Mouse (Mus musculus) thymus, adult 2 months (tissue): ENCODE data around the gene Rack1. TPM values are rescaled to one million over a fixed set of nuclear protein-coding genes. Genes with fewer than 3 reads are reported as not detected.

ENCODE experiments used
- DNase-seq: peaks from one replicate; pipeline ENCODE4 v3.0.0; 2021
- H3K27ac ChIP-seq: fragments of 200-500 bp; 2 replicates; pipeline ENCODE4 v1.5.1; 2012; ENCODE audit warnings: low read length, control low read depth; ENCODE audit not compliant: control insufficient read depth, insufficient read depth
- H3K27me3 ChIP-seq: fragments of 200-500 bp; 2 replicates; pipeline ENCODE4 v1.6.1; 2012; ENCODE audit warnings: mild to moderate bottlenecking, low read length, moderate library complexity, mixed read lengths; ENCODE audit not compliant: control insufficient read depth, insufficient read depth
- H3K36me3 ChIP-seq: fragments of 200-500 bp; 2 replicates; pipeline ENCODE4 v1.6.1; 2012; ENCODE audit warnings: mild to moderate bottlenecking, low read length, moderate library complexity; ENCODE audit not compliant: control insufficient read depth, insufficient read depth
- H3K4me1 ChIP-seq: fragments of 200-500 bp; replicated peaks from 2 replicates; pipeline ENCODE4 v1.6.1; 2012; ENCODE audit warnings: low read length; ENCODE audit not compliant: control insufficient read depth, insufficient read depth
- H3K4me3 ChIP-seq: fragments of 200-500 bp; 2 replicates; pipeline ENCODE4 v1.5.1; 2012; ENCODE audit warnings: mild to moderate bottlenecking, low read length, control low read depth, moderate library complexity; ENCODE audit not compliant: control insufficient read depth, insufficient read depth
- CTCF ChIP-seq: fragments of 200-500 bp; IDR thresholded peaks from 2 replicates; pipeline ENCODE4 v1.5.1; 2012; ENCODE audit warnings: mild to moderate bottlenecking, control low read depth, low read length, moderate library complexity, borderline replicate concordance; ENCODE audit not compliant: control insufficient read depth, poor library complexity, insufficient read depth; ENCODE audit errors: extremely low read depth
- POLR2A ChIP-seq: fragments of 200-500 bp; IDR thresholded peaks from 2 replicates; pipeline ENCODE4 v1.6.1; 2012; ENCODE audit warnings: mild to moderate bottlenecking, low read length, control low read depth, moderate library complexity; ENCODE audit not compliant: control insufficient read depth, poor library complexity, insufficient read depth; ENCODE audit errors: extremely low read depth
- WGBS: fragments of 180-500 bp; shearing (Covaris S2); methylation state at CpG from one replicate; pipeline ENCODE4 v1.1.7; 2018; 5-methylcytosine and 5-hydroxymethylcytosine counted together
- polyA plus RNA-seq: library from polyadenylated mRNA; depleted of rRNA; stranded (reverse); fragments of >200 nt; gene quantifications from 2 replicates; pipeline ENCODE4 v1.2.3, GENCODE M21; 2012

Gene Rack1
- polyA plus RNA-seq, 1 experiment, result 3,990 TPM

GRCm38 (mm10) chr11:48793184-48793583 lies 6.9 kb upstream of the Rack1 start:
- H3K27ac ChIP-seq, result no peak overlapping the region
- no peak for DNase-seq
- H3K36me3 ChIP-seq, result no peaks in the 10 kb centered on the region
- 100% methylated on average over 3 of the region's 3 CpGs for WGBS
- H3K4me1 ChIP-seq, result 0 out of 2 replicates have a peak, but pooled peaks cover 3% of the 10 kb centered on the region
- H3K27me3 ChIP-seq, result no peaks in the 10 kb centered on the region
- TF ChIP-seq CTCF (no peak), POLR2A (no peak)
- H3K4me3 ChIP-seq, result no peak overlapping the region

GRCm38 (mm10) chr11:48795221-48795620 lies 4.9 kb upstream of the Rack1 start:
- no peaks in the 10 kb centered on the region for H3K27me3 ChIP-seq
- WGBS, result 96% methylated on average over 7 of the region's 7 CpGs
- H3K36me3 ChIP-seq, result no peaks in the 10 kb centered on the region
- 0 out of 2 replicates have a peak, but pooled peaks cover 3% of the 10 kb centered on the region for H3K4me1 ChIP-seq
- no peak overlapping the region for H3K27ac ChIP-seq
- H3K4me3 ChIP-seq, result no peak overlapping the region
- DNase-seq, result peak; percentile 44
- no peak for TF ChIP-seq POLR2A
- no peak for TF ChIP-seq CTCF

GRCm38 (mm10) chr11:48796290-48796689 lies 3.8 kb upstream of the Rack1 start:
- no peaks in the 10 kb centered on the region for H3K36me3 ChIP-seq
- 93% methylated on average over 4 of the region's 4 CpGs for WGBS
- H3K27ac ChIP-seq, result no peak overlapping the region
- H3K4me1 ChIP-seq, result 0 out of 2 replicates have a peak, but pooled peaks cover 2% of the 10 kb centered on the region
- TF ChIP-seq POLR2A (no peak), CTCF (no peak)
- DNase-seq, result no peak
- H3K27me3 ChIP-seq, result no peaks in the 10 kb centered on the region
- no peak overlapping the region for H3K4me3 ChIP-seq

- Histone ChIP-seq H3K4me3 (no peak overlapping the region), H3K27ac (no peak overlapping the region), H3K27me3 (no peaks in the 10 kb centered on the region), H3K36me3 (peaks cover 8% of the 10 kb centered on the region), H3K4me1 (peaks cover 8% of the 10 kb centered on the region)
- no peak for TF ChIP-seq CTCF
- TF ChIP-seq POLR2A, result no peak
- no peak for DNase-seq
- 95% methylated on average over 5 of the region's 5 CpGs for WGBS
Observed at GRCm38 (mm10) chr11:48797287-48797686, 2.8 kb upstream of the Rack1 start.

GRCm38 (mm10) chr11:48798308-48798707 lies 1.8 kb upstream of the Rack1 start:
- no peak overlapping the region for H3K27ac ChIP-seq
- no peak overlapping the region for H3K4me3 ChIP-seq
- peaks cover 19% of the 10 kb centered on the region for H3K36me3 ChIP-seq
- TF ChIP-seq CTCF, result no peak
- TF ChIP-seq POLR2A, result no peak
- DNase-seq, result no peak
- H3K4me1 ChIP-seq, result peaks cover 9% of the 10 kb centered on the region
- no peaks in the 10 kb centered on the region for H3K27me3 ChIP-seq
- WGBS, result 95% methylated on average over 7 of the region's 7 CpGs

GRCm38 (mm10) chr11:48798984-48799920 lies 880 bp upstream of the Rack1 start:
- Histone ChIP-seq H3K4me3 (peak overlapping the region; percentile 94), H3K27me3 (no peaks in the 10 kb centered on the region), H3K36me3 (peaks cover 28% of the 10 kb centered on the region), H3K27ac (peak overlapping the region; percentile 94), H3K4me1 (peaks cover 9% of the 10 kb centered on the region)
- TF ChIP-seq CTCF, result no peak
- no peak for TF ChIP-seq POLR2A
- 4% methylated on average over 18 of the region's 18 CpGs for WGBS
- DNase-seq, result no peak
